Mouse (Mus musculus) embryonic fibroblast, embryonic 13.5 days (primary cell): Measurements from ENCODE around the gene Gm11077. TPM values are rescaled to one million over a fixed set of nuclear protein-coding genes. Genes with fewer than 3 reads are reported as not detected.

Source experiments
- H3K27ac ChIP-seq: 2 replicates; pipeline ENCODE4 v1.5.1; 2012; ENCODE audit warnings: low read length, control low read depth, inconsistent platforms; ENCODE audit not compliant: insufficient read depth
- H3K4me1 ChIP-seq: 2 replicates; pipeline ENCODE4 v1.6.1; 2011; ENCODE audit warnings: low read length; ENCODE audit not compliant: control insufficient read depth, insufficient read depth
- H3K4me3 ChIP-seq: 2 replicates; pipeline ENCODE4 v1.5.1; 2011; ENCODE audit warnings: mild to moderate bottlenecking, control low read depth, low read length; ENCODE audit not compliant: insufficient read depth
- CTCF ChIP-seq: IDR thresholded peaks from 2 replicates; pipeline ENCODE4 v1.5.1; 2011; ENCODE audit warnings: mild to moderate bottlenecking, control low read depth, low read length, moderate library complexity, borderline replicate concordance; ENCODE audit not compliant: insufficient read depth
- POLR2A ChIP-seq: IDR thresholded peaks from 2 replicates; pipeline ENCODE4 v1.6.1; 2011; ENCODE audit warnings: low read depth, mild to moderate bottlenecking, control low read depth, low read length, moderate library complexity
- polyA plus RNA-seq: library from polyadenylated mRNA; stranded (reverse); fragments of >200 nt; gene quantifications from 2 replicates; pipeline ENCODE4 v1.2.4, GENCODE M21; 2011; ENCODE audit warnings: low read depth; ENCODE audit not compliant: missing spikeins, insufficient read length

The Gm11077 gene
- polyA plus RNA-seq, 1 experiment = not detected

GRCm38 (mm10) chr6:140747591-140747990 lies 18.5 kb downstream of the Gm11077 start:
- H3K27ac ChIP-seq = no peak overlapping the region
- TF ChIP-seq POLR2A = no peak
- no peak for TF ChIP-seq CTCF
- H3K4me3 ChIP-seq = no peak overlapping the region
- H3K4me1 ChIP-seq = no peaks in the 10 kb centered on the region

DNA sequence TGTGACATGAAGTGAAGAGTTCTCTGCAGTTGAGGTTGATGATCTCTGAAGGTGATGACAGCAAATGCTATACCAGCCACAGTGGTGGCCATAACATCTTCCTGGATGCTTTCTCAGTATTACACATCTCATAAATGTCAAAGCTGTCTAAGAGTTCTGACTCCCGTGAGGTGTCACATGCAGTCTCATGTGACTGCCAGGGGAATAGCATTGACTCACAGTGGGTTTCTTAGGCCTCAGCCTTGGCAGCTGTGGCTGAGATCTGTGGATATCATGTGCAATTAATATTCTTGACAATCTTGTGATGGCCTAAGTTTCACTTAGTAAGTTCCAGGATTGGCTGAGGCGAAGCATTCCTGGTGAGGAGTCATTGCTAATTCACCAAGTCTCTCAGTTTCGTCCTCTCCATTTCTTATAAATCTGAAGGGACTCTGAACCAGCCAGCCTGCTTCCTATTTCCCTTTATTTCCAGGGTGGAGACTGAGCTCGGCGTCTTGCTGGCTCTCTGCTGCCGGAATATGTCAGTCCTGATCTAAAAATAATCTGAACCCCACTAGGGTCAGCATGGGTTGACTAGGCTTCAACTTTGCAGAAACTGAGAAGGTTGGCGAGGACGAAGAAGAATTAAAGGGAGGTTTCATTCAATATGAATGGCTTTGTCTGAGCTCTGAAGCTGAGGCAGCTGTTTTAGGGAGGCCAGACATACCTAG lies 21.4 kb downstream of the Gm11077 start:
- TF ChIP-seq POLR2A = no peak
- TF ChIP-seq CTCF = no peak
- Histone ChIP-seq H3K4me1 (no peaks in the 10 kb centered on the region), H3K27ac (peak overlapping the region; percentile 47), H3K4me3 (no peak overlapping the region)

DNA sequence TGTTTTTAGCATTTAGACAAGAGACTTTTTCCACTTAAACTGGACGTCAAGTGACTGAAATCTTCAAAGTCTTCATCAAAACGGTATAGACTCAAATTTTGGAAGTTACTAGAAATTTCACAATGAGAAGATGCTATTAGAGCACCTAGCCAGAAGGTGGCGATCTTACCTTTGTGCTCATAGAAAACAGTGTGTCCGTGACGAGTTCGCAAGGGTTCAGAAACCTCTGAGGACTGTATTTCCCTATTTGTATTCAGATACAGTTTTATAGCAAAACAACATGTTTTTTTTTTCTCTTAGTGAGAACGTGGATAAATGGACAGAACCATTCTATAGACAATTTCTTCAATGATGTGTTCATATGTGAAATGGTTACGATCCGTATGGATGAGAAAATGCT lies 37.3 kb downstream of the Gm11077 start:
- no peak overlapping the region for H3K4me3 ChIP-seq
- no peak overlapping the region for H3K27ac ChIP-seq
- TF ChIP-seq CTCF (peak; percentile 13; the same call in 1 of the 2 replicates), POLR2A (no peak)
- no peaks in the 10 kb centered on the region for H3K4me1 ChIP-seq

- Histone ChIP-seq H3K4me1 (no peaks in the 10 kb centered on the region), H3K27ac (no peak overlapping the region), H3K4me3 (no peak overlapping the region)
- TF ChIP-seq CTCF (no peak), POLR2A (no peak)
Observed at GRCm38 (mm10) chr6:140767237-140767636, 38.2 kb downstream of the Gm11077 start.

- H3K27ac ChIP-seq = no peak overlapping the region
- TF ChIP-seq POLR2A = no peak
- no peak for TF ChIP-seq CTCF
- no peak overlapping the region for H3K4me3 ChIP-seq
- H3K4me1 ChIP-seq = no peaks in the 10 kb centered on the region
Observed at GRCm38 (mm10) chr6:140768180-140768579, 39.1 kb downstream of the Gm11077 start.

DNA sequence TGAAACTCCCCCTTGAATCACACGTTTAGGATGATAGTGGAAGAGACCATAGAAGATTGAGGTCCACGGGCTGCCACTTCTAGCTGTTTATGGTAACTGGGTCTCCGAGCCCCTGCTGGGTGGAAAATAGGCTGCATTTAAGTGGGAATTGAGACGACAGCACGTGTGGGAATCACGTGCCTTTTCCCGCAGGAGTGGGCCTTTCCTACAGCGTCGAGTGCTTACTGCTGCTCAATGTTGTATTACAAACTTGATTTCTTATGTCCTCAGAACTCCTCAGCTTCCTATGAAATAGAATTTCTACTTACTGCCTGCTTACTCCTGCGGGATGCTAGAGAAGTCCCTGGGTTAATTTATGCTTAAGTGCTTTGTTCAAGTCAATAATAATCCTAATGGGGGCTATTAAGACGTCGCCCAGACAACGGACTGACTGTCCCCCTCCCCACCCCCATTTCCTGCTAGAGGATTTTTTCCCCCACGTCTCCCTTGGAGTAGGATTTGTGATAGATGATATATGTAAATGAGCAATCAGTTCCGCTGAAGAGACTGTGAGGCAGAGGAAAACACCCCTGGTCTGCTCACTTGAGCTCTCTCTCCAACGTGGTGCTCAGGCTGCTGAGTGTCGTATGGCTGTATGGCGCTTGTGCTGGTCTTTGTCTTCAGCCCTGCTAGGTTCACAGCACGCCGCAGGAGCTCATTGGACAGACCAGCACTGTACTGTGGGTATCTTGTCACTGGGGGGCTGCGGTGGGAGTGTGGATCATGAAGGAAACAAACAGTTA lies 40.0 kb downstream of the Gm11077 start:
- no peak overlapping the region for H3K4me3 ChIP-seq
- H3K4me1 ChIP-seq = no peaks in the 10 kb centered on the region
- no peak for TF ChIP-seq POLR2A
- no peak for TF ChIP-seq CTCF
- H3K27ac ChIP-seq = no peak overlapping the region

DNA sequence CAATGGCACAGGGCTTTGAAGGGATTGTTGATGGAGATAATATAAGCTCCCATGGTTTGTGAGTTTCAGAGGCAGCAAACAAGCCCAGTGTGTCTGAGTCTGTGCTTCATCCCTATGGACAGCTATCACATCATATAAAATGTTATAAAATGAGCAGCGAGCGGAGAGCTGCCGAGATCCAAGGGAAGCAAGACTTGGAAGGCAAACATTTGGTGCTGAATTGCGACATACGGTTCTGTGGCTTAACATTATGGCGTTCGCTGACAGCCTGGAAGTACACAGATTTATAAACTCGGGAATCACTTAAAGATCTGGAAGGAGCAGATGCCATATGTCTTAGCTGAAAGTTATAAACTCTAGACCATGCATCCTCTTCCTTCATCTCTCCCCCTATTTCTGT lies 47.2 kb downstream of the Gm11077 start:
- no peak overlapping the region for H3K27ac ChIP-seq
- H3K4me3 ChIP-seq = no peak overlapping the region
- TF ChIP-seq POLR2A (no peak), CTCF (no peak)
- no peaks in the 10 kb centered on the region for H3K4me1 ChIP-seq

DNA sequence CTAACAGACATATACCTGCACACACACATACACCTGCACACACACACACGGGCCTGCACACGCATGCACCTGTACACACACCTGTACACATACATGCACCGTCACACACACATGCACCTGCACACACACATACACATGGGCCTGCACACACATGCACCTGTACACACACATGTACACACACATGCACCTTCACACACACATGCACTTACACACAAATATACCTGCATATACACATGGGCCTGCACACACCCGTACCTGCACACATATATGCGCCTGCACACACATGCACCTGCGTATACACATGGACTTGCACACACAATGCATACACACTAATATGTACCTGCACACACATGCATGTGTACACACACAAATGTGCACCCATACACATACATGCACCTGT lies 53.4 kb downstream of the Gm11077 start:
- Histone ChIP-seq H3K4me1 (no peaks in the 10 kb centered on the region), H3K27ac (no peak overlapping the region), H3K4me3 (no peak overlapping the region)
- TF ChIP-seq CTCF = no peak
- TF ChIP-seq POLR2A = no peak

GRCm38 (mm10) chr6:140786058-140786457 lies 57.0 kb downstream of the Gm11077 start:
- TF ChIP-seq POLR2A = no peak
- TF ChIP-seq CTCF = no peak
- no peaks in the 10 kb centered on the region for H3K4me1 ChIP-seq
- H3K4me3 ChIP-seq = no peak overlapping the region
- no peak overlapping the region for H3K27ac ChIP-seq

DNA sequence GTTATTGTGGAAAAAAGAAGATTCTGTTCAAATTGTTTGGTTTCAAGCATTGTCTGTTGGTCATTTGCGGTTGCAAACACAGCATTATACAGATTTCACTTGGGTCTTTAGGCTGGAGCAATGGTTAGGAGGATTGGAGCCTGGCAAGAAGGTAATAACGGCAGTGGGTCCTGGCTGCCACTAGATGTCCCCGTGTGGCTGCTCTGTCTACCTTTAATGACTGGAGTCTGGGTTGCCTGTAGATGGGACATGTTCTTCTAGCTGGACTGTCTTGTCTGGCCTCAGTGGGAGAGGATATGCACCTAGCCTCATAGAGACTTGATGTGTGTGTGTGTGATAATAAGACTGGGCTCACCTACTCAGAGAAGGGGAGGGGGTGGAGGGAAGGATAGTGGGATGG lies 60.8 kb downstream of the Gm11077 start:
- H3K4me3 ChIP-seq = no peak overlapping the region
- TF ChIP-seq POLR2A (no peak), CTCF (peak; percentile 43)
- H3K27ac ChIP-seq = no peak overlapping the region
- no peaks in the 10 kb centered on the region for H3K4me1 ChIP-seq

DNA sequence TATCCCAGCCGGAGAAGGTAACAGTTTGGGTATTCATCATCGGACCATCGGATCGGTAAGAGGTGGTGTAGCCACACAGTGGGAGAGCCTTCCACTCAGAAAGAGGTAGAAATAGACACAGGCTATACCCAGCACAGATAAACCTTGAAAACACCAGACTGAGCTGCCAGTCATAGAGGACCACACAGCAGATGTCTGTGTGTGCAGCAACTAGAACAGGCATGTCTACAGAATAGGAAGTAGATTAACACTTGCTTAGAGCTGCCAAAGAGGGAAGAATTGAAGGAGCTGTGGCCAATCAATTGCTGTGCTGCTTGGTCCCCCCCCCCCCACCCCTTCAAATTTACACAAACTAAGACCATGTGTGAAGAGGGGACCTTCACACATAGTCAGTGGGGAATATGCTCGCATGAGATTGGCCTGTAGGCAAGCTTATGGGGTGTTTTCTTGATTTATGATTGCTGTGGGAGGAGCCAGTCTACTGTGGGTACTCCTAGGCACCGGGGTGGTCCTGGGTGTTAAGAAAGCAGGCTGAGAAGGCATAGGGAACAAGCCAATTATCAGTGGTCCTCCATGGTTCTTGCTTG lies 64.7 kb downstream of the Gm11077 start:
- Histone ChIP-seq H3K27ac (no peak overlapping the region), H3K4me3 (no peak overlapping the region), H3K4me1 (no peaks in the 10 kb centered on the region)
- no peak for TF ChIP-seq POLR2A
- TF ChIP-seq CTCF = no peak
